Mouse (Mus musculus): ENCODE data around the gene Prok1.
A peak's percentile ranks its signal among the peaks of the same experiment; 100 is the strongest.

DNA sequence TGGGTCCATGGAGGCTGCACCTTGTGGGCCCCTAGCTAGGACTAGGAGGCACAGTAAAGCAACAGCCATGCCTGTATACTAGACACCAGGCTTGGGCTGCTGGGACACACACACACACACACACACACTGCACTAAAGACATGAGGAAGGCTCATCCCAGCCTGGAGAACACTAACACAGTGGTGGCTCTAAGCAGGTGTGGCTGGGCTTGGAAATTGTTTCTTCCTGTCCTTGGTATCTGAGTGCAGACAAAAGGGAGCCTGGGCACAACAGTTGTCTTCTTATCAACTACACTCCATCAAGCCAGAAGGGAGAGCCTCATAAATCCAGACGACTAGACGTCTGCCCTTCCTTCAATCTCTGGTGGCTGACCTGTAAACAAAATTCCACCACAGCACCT, 10.8 kb upstream of the Prok1 start:
- TF ChIP-seq E2F4 (IDR thresholded peaks at IDR 0.05; ENCODE audit: insufficient read depth) = no peak
- TF ChIP-seq POLR2A (IDR thresholded peaks at IDR 0.05; ENCODE audit: insufficient read length, low read depth) = no peak
- peak in 2 of 3 experiments; percentile 66 to 77 for TF ChIP-seq MYOD1 (IDR thresholded peaks at IDR 0.05; ENCODE audit: control insufficient read depth in 1 of 3, insufficient read length in 2 of 3, low read depth in 2 of 3)
- no peak for TF ChIP-seq MAX (IDR thresholded peaks at IDR 0.05; ENCODE audit: low read depth)
- no peak for TF ChIP-seq USF1 (IDR thresholded peaks at IDR 0.05; ENCODE audit: low read depth)
- TF ChIP-seq SRF (IDR thresholded peaks at IDR 0.05; ENCODE audit: control insufficient read depth, insufficient read length, low read depth) = no peak
- no peak for TF ChIP-seq CEBPB (IDR thresholded peaks at IDR 0.05; ENCODE audit: insufficient read depth, poor library complexity, severe bottlenecking)
- no peak for TF ChIP-seq TCF12 (IDR thresholded peaks at IDR 0.05; ENCODE audit: insufficient read depth, poor library complexity, severe bottlenecking)
- no peak for TF ChIP-seq POLR2AphosphoS2 (IDR thresholded peaks at IDR 0.05; ENCODE audit: insufficient read length, low read depth)

Measured in myocyte (in vitro differentiated cells).